Mouse (Mus musculus): ENCODE data around the gene Mmp28.

Gene Mmp28

GRCm38 (mm10) chr11:83408242-83408641, 54.6 kb downstream of the Mmp28 start:
- no peak for DNase-seq (ENCODE audit: low spot score in 2 of 2)

GRCm38 (mm10) chr11:83406391-83406790, 56.5 kb downstream of the Mmp28 start:
- DNase-seq (ENCODE audit: low spot score in 2 of 2) = no peak

- no peak for DNase-seq (ENCODE audit: low spot score in 2 of 2)
Observed at GRCm38 (mm10) chr11:83403787-83404186, 59.1 kb downstream of the Mmp28 start.

- no peak for DNase-seq (ENCODE audit: low spot score in 2 of 2)
Observed at GRCm38 (mm10) chr11:83398724-83399123, 64.1 kb downstream of the Mmp28 start.

- DNase-seq (ENCODE audit: low spot score in 2 of 2) = no peak
Observed at GRCm38 (mm10) chr11:83397626-83398025, 65.2 kb downstream of the Mmp28 start.

GRCm38 (mm10) chr11:83394802-83395439, 68.0 kb downstream of the Mmp28 start:
- no peak for DNase-seq (ENCODE audit: low spot score in 2 of 2)

- no peak for DNase-seq (ENCODE audit: low spot score in 2 of 2)
Observed at GRCm38 (mm10) chr11:83393062-83393461, 69.8 kb downstream of the Mmp28 start.
